Mouse (Mus musculus) bone marrow macrophage, adult 2 months (primary cell): ENCODE data around the gene Prkcb.

ENCODE experiments used
- CTCF ChIP-seq: IDR thresholded peaks from 2 replicates; pipeline ENCODE4 v1.5.1; 2012; ENCODE audit warnings: low read depth, mild to moderate bottlenecking, low read length, moderate library complexity
- POLR2A ChIP-seq: IDR thresholded peaks from 2 replicates; pipeline ENCODE4 v1.6.1; 2012; ENCODE audit warnings: mild to moderate bottlenecking, low read depth, low read length, borderline replicate concordance

GRCm38 (mm10) chr7:122302538-122302937 lies 14.0 kb downstream of the Prkcb start:
- no peak for TF ChIP-seq CTCF
- TF ChIP-seq POLR2A, result no peak
